Mouse (Mus musculus) brain, embryonic 14.5 days (tissue): Measurements from ENCODE around the gene Marveld1. TPM values are rescaled to one million over a fixed set of nuclear protein-coding genes. Genes with fewer than 3 reads are reported as not detected.

Experiments used
- DNase-seq: peaks from one replicate; pipeline ENCODE4 v3.0.0-alpha.2; 2011; ENCODE audit warnings: low read depth
- CTCF ChIP-seq: fragments of 200-500 bp; IDR thresholded peaks from 2 replicates; pipeline ENCODE4 v1.5.1; 2012; ENCODE audit warnings: inconsistent platforms, mild to moderate bottlenecking, moderate library complexity, borderline replicate concordance; ENCODE audit not compliant: insufficient read depth, insufficient read length; ENCODE audit errors: extremely low read depth
- POLR2A ChIP-seq: fragments of 200-500 bp; IDR thresholded peaks from 2 replicates; pipeline ENCODE4 v1.6.1; 2012; ENCODE audit warnings: mild to moderate bottlenecking, inconsistent platforms, borderline replicate concordance; ENCODE audit not compliant: poor library complexity, insufficient read depth, insufficient read length, severe bottlenecking; ENCODE audit errors: extremely low read depth
- polyA plus RNA-seq: library from polyadenylated mRNA; depleted of rRNA; stranded (reverse); fragments of >200 nt; gene quantifications from 2 replicates; pipeline ENCODE4 v1.2.3, GENCODE M21; 2012

The Marveld1 gene
- polyA plus RNA-seq, 1 experiment, result 16.7 TPM

GRCm38 (mm10) chr19:42144541-42145167, 2.5 kb upstream of the Marveld1 start:
- TF ChIP-seq CTCF (peak; percentile 76; the same call in 1 of the 2 replicates), POLR2A (no peak)
- peak; percentile 93 for DNase-seq

- TF ChIP-seq POLR2A (no peak), CTCF (no peak)
Measured at GRCm38 (mm10) chr19:42145210-42145609, 2.0 kb upstream of the Marveld1 start.

GRCm38 (mm10) chr19:42145731-42146130, 1.5 kb upstream of the Marveld1 start:
- no peak for TF ChIP-seq POLR2A
- TF ChIP-seq CTCF, result no peak
- DNase-seq, result no peak

More at GRCm38 (mm10) chr19:42145210-42145609, 2.0 kb upstream of the Marveld1 start:
- DNase-seq, result no peak

GRCm38 (mm10) chr19:42146276-42147010, 757 bp upstream of the Marveld1 start:
- no peak for DNase-seq
- TF ChIP-seq CTCF (no peak), POLR2A (no peak)

GRCm38 (mm10) chr19:42147769-42148568, 769 bp downstream of the Marveld1 start:
- peak; percentile 67 for DNase-seq
- TF ChIP-seq CTCF, result no peak
- no peak for TF ChIP-seq POLR2A

- TF ChIP-seq POLR2A, result no peak
- TF ChIP-seq CTCF, result no peak
- no peak for DNase-seq
Measured at GRCm38 (mm10) chr19:42148569-42148860, 1.3 kb downstream of the Marveld1 start.

- TF ChIP-seq POLR2A (no peak), CTCF (peak; percentile 96)
- DNase-seq, result peak; percentile 89
Measured at GRCm38 (mm10) chr19:42151990-42152389, 4.8 kb downstream of the Marveld1 start.

- TF ChIP-seq CTCF (no peak), POLR2A (no peak)
- no peak for DNase-seq
Measured at GRCm38 (mm10) chr19:42157493-42158237, 10.5 kb downstream of the Marveld1 start.

GRCm38 (mm10) chr19:42158246-42159017, 11.2 kb downstream of the Marveld1 start:
- no peak for DNase-seq
- no peak for TF ChIP-seq POLR2A
- TF ChIP-seq CTCF, result no peak

GRCm38 (mm10) chr19:42163764-42164163, 16.6 kb downstream of the Marveld1 start, which contains the start of gene Zfyve27:
Gene Zfyve27, plus strand, starts transcription at chr19:42163951.
- DNase-seq, result no peak
- TF ChIP-seq POLR2A (no peak), CTCF (no peak)

GRCm38 (mm10) chr19:42164188-42164587, 17.0 kb downstream of the Marveld1 start:
- TF ChIP-seq POLR2A (no peak), CTCF (no peak)
- DNase-seq, result peak; percentile 53

- TF ChIP-seq POLR2A (no peak), CTCF (peak; percentile 95)
Measured at GRCm38 (mm10) chr19:42166130-42166529, 18.9 kb downstream of the Marveld1 start.

More at GRCm38 (mm10) chr19:42166130-42166529, 18.9 kb downstream of the Marveld1 start:
- peak; percentile 81 for DNase-seq
